Mouse (Mus musculus): ENCODE results near the gene D930007J09Rik. TPM values are rescaled to one million over a fixed set of nuclear protein-coding genes. Genes with fewer than 3 reads are reported as not detected.

Gene D930007J09Rik
- polyA plus RNA-seq, 1 experiment from 2014 or later, result not detected

DNA sequence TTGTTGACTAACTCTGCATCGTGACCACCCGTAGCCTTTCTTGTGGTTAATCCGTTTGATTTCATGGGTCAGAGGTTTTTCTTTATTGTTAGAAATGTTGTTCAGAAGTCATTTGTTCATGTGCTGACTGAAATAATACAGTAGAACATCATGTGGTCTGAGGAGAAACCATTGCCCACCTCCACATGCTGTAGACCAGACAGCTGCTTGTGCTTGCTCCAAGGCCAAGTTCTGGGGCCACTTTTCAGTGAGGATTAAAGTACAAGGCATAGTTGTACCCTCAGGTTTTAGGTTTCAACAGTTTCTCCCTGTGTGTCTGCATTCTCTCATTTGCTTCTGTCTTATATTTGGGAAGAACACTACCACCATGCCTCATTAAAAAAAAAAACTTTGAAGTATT, 5.0 kb upstream of the D930007J09Rik start:
- Histone ChIP-seq H3K4me3 (no peak overlapping the region), H3K36me3 (peaks cover 69% of the 10 kb centered on the region), H3K27me3 (replicated peaks) (no peaks in the 10 kb centered on the region), H3K9ac (no peak overlapping the region), H3K4me1 (peaks cover 40% of the 10 kb centered on the region), H3K27ac (replicated peaks) (no peak overlapping the region), H3K4me2 (no peak overlapping the region), H3K9me3 (no peaks in the 10 kb centered on the region)
- no peak for ATAC-seq (ENCODE audit: extremely low read depth, insufficient number of reproducible peaks, low FRiP score, low TSS enrichment)
- WGBS, result 85% methylated on average over 3 of the region's 3 CpGs

DNA sequence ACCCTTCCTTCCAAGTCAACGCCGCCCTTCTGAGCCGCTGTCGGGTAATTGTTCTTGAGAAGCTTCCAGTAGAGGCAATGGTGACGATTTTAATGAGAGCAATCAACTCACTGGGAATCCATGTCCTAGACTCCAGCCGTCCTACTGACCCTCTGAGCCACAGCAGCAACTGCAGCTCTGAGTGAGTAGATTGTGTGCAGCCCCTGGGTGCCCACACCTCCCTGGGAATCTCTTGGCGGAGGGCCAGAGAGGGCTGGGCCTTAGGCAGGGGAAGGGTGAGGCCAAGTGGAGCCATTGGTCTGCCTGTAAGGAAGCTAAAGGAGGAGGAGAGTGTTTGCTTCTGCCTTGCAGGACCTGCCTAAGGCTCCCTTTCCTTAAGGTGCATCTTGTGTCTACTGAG, 4.2 kb upstream of the D930007J09Rik start:
- H3K9ac ChIP-seq, result no peak overlapping the region
- WGBS, result 58% methylated on average over 7 of the region's 7 CpGs

DNA sequence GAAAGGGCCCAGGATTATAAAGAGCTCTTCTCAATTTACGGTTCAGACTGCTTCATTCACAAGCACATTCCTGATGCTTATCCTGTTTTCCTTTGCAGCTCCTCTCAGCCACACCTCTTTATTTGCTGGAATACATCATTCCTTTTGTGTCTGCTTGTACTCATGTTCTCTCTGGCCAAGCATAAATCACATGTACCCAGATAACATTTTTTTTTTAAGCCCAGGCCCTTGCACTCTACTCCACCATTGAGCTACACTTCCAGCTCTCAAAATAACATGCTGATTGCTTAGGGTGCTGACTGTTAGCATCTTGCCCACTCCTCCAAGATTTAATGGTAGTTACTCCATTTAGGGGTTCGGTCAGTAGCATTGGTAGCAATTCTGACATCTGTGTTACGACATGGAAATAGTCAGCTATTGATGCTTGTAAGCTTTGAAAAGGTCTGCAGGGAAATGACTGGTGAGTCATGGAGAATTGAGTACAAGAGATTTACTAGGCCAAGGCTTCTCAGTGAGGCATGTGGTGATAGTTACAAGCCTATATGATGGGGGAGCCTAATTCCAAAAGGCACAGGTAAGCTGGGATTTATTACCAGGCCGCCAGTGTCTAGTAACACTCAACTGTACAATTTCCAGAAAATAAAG, 1.2 kb upstream of the D930007J09Rik start:
- peak overlapping the region; percentile 92 for H3K4me3 ChIP-seq
- 66% methylated on average over 4 of the region's 4 CpGs for WGBS
- no peak overlapping the region; the same call in 1 of the 2 replicates for H3K27ac ChIP-seq (replicated peaks)
- no peaks in the 10 kb centered on the region for H3K27me3 ChIP-seq (replicated peaks)
- H3K9me3 ChIP-seq, result no peaks in the 10 kb centered on the region
- H3K36me3 ChIP-seq, result peaks cover 38% of the 10 kb centered on the region
- peak overlapping the region; percentile 92 for H3K9ac ChIP-seq
- H3K4me2 ChIP-seq, result peak overlapping the region; percentile 93
- H3K4me1 ChIP-seq, result peaks cover 44% of the 10 kb centered on the region
- ATAC-seq (ENCODE audit: extremely low read depth, insufficient number of reproducible peaks, low FRiP score, low TSS enrichment), result no peak

More for the DNA sequence above, 4.2 kb upstream of the D930007J09Rik start:
- Histone ChIP-seq H3K9me3 (no peaks in the 10 kb centered on the region), H3K27me3 (replicated peaks) (no peaks in the 10 kb centered on the region), H3K36me3 (peaks cover 63% of the 10 kb centered on the region), H3K27ac (replicated peaks) (peak overlapping the region; percentile 31; the same call in 1 of the 2 replicates), H3K4me2 (no peak overlapping the region), H3K4me1 (peaks cover 36% of the 10 kb centered on the region), H3K4me3 (no peak overlapping the region)
- no peak for ATAC-seq (ENCODE audit: extremely low read depth, insufficient number of reproducible peaks, low FRiP score, low TSS enrichment)

DNA sequence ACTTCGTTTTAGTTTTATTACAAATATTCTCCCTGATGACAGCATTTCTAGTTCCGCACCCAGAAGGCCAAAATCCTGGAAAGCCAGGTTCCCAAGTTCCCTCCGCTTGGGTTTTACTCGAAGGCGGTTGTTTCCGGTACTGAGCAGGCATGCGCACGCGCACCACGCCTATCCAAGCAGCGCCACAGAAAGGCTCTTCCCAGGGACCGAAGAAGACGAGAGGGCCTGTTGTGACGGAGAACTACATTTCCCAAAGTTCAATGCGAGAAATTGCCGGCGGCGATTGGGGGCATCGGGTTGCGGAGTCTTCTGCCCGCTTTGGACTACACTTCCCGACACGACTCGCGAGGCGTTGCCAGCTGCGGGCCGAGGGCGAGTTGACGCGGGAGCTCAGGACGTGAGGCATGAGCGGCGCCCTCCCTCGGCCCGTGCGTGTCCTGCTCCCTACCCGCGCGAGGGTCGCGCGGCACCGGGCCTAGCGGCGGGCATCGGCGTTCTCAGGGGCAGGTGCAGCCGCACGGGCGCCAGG, 892 bp downstream of the D930007J09Rik start, which contains the start of gene Wrnip1:
Gene Wrnip1, plus strand, starts transcription at position 346 of the 529 bp plus-strand sequence.
- peak within 1 kb of the TSS; percentile 92 for H3K9ac ChIP-seq
- H3K27ac ChIP-seq (replicated peaks), result peak within 1 kb of the TSS; percentile 81
- peaks cover 20% of the 10 kb centered on the region for H3K36me3 ChIP-seq
- H3K4me3 ChIP-seq, result peak within 1 kb of the TSS; percentile 92
- H3K27me3 ChIP-seq (replicated peaks), result no peaks in the 10 kb centered on the region
- peak within 1 kb of the TSS; percentile 93 for H3K4me2 ChIP-seq
- no peaks in the 10 kb centered on the region for H3K9me3 ChIP-seq
- WGBS, result under 1% methylated on average over 51 of the region's 51 CpGs
- ATAC-seq (ENCODE audit: extremely low read depth, insufficient number of reproducible peaks, low FRiP score, low TSS enrichment), result peak; percentile 91
- peaks cover 39% of the 10 kb centered on the region for H3K4me1 ChIP-seq

DNA sequence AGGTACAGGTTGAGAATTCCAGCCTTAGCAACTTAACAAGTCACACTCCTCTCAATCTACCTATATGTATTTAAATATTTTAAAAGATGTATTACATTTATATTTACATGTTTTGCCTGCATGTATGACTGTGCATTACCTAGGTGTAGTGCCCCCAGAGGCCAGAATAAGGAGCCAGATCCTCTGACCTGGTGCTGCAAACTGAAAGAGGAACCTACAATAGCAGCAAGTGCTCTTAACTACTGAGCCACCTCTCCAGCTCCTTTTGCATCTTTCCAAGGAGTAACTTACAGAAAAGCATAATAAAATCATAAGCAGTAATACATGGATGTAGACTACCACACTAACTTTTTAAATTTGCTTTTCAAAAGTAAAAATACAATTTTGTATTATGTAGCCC, 1.8 kb downstream of the D930007J09Rik start:
- peak overlapping the region; percentile 93 for H3K4me2 ChIP-seq
- H3K9me3 ChIP-seq, result no peaks in the 10 kb centered on the region
- H3K36me3 ChIP-seq, result peaks cover 12% of the 10 kb centered on the region
- H3K27ac ChIP-seq (replicated peaks), result no peak overlapping the region
- H3K4me1 ChIP-seq, result peaks cover 32% of the 10 kb centered on the region
- peak overlapping the region; percentile 70 for H3K9ac ChIP-seq
- no peak for ATAC-seq (ENCODE audit: extremely low read depth, insufficient number of reproducible peaks, low FRiP score, low TSS enrichment)
- H3K4me3 ChIP-seq, result peak overlapping the region; percentile 92
- no peaks in the 10 kb centered on the region for H3K27me3 ChIP-seq (replicated peaks)

DNA sequence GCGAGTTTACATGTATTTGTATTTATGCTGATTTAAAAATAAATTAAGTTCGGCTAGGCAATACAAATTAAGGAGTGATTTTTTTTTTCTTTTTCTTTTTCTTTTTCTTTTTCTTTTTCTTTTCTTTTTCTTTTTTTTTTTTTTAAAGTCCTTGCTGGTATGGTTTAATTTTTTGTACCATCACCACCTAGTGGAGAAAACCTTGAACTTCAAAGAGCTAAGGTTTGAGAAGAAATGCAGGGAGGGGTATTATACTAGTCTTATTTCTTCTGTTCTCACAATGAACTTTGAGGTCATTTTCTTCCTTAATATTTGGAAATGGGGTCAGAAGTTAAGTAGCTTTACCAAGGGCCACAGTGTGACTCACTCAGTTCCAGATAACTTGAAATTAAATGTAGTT, 3.5 kb downstream of the D930007J09Rik start:
- no peak overlapping the region for H3K4me3 ChIP-seq
- peaks cover 23% of the 10 kb centered on the region for H3K4me1 ChIP-seq
- no peak for ATAC-seq (ENCODE audit: extremely low read depth, insufficient number of reproducible peaks, low FRiP score, low TSS enrichment)
- no peak overlapping the region for H3K9ac ChIP-seq
- H3K27ac ChIP-seq (replicated peaks), result no peak overlapping the region
- H3K36me3 ChIP-seq, result peaks cover 3% of the 10 kb centered on the region
- H3K9me3 ChIP-seq, result no peaks in the 10 kb centered on the region
- 57% methylated on average over 2 of the region's 2 CpGs for WGBS
- H3K4me2 ChIP-seq, result no peak overlapping the region
- no peaks in the 10 kb centered on the region for H3K27me3 ChIP-seq (replicated peaks)

DNA sequence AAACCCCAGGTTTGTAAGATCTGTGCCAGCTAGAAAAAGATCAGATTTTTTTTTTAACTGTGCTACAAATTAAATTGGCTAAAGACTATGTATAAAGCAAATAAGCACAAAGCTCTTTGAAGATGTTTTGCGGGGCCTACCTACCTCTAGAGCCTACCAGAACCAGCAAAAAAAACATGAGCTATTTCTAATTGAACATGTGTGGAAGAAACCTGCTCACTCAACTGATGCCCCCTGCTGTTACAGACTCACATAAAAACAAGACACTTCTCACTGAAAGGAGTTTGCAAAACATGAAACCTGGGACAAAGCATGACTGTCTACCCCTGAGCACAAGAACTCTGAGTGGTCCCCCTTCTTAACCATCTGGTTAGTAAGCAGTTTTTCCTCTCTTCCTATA, 5.6 kb downstream of the D930007J09Rik start:
- no peak overlapping the region for H3K9ac ChIP-seq
- 71% methylated on average over 1 of the region's 1 CpGs for WGBS
- H3K4me2 ChIP-seq, result no peak overlapping the region
- no peaks in the 10 kb centered on the region for H3K36me3 ChIP-seq
- H3K9me3 ChIP-seq, result no peaks in the 10 kb centered on the region
- no peaks in the 10 kb centered on the region for H3K27me3 ChIP-seq (replicated peaks)
- no peak overlapping the region for H3K4me3 ChIP-seq
- no peak for ATAC-seq (ENCODE audit: extremely low read depth, insufficient number of reproducible peaks, low FRiP score, low TSS enrichment)
- H3K27ac ChIP-seq (replicated peaks), result no peak overlapping the region
- H3K4me1 ChIP-seq, result peaks cover 7% of the 10 kb centered on the region

DNA sequence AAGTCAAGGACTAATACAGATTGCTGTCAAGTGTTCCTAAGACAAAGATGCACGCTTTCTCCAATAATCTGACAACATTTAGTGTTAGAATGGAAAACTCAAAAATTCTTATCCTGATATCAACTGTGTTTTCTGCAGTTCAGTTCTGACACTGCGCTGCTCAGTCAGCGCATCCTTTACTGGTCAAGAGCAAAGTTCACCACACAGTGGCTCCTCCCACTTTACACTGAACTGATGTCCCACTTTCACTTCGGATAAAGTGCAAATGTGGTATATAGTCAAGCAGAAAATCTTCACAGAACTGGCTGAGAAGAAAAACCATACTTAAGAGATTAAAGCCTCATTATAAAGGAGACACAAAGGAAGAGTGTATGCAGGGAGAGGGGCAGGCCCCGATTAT, 7.5 kb downstream of the D930007J09Rik start:
- Histone ChIP-seq H3K9ac (no peak overlapping the region), H3K4me1 (no peaks in the 10 kb centered on the region), H3K9me3 (no peaks in the 10 kb centered on the region), H3K4me2 (no peak overlapping the region), H3K36me3 (no peaks in the 10 kb centered on the region), H3K27ac (replicated peaks) (no peak overlapping the region), H3K4me3 (no peak overlapping the region), H3K27me3 (replicated peaks) (no peaks in the 10 kb centered on the region)
- WGBS, result 82% methylated on average over 5 of the region's 5 CpGs
- no peak for ATAC-seq (ENCODE audit: extremely low read depth, insufficient number of reproducible peaks, low FRiP score, low TSS enrichment)

DNA sequence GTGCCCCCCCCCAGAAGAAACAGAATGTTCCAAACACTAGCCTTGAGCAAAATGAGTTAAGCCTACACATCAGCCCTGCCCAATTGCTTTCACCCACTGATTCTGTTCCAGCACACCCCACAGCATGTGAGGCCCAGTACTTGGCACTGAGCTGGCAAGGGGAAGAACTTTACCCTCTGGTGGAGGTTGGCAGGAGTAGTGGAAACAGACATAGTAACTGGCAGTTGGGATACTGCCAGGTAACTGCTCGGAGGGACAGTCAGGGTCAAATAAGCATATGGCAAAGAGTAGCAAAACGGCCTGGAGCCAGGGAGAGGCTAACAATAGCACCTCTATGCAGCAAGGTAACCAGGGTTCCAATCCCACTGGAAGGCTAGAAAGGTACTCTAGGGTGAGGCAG, 8.0 kb downstream of the D930007J09Rik start:
- ATAC-seq (ENCODE audit: extremely low read depth, insufficient number of reproducible peaks, low FRiP score, low TSS enrichment), result no peak
- no peak overlapping the region for H3K4me3 ChIP-seq
- WGBS, result 45% methylated on average over 2 of the region's 2 CpGs
- no peaks in the 10 kb centered on the region for H3K4me1 ChIP-seq
- no peaks in the 10 kb centered on the region for H3K27me3 ChIP-seq (replicated peaks)
- no peaks in the 10 kb centered on the region for H3K36me3 ChIP-seq
- no peak overlapping the region for H3K9ac ChIP-seq
- no peak overlapping the region for H3K27ac ChIP-seq (replicated peaks)
- H3K4me2 ChIP-seq, result no peak overlapping the region
- H3K9me3 ChIP-seq, result no peaks in the 10 kb centered on the region

DNA sequence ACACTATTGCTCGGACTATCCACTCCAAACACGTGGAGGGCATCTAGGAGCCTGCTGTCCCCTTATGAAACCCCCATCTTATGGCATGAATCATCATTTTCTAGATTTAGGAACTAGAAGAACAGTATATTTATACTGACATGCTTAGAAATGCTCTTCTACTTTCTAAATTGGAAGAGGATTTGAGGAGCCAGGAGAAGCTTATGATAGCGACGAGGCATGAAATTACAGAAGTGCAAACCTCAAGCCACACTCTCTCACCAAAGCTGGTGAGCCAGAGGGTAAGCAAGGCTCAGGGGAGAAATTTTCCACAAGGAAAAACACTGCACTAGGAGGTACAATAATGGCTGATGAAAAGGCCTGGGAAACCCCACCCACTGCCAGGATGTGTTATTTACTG, 12.9 kb downstream of the D930007J09Rik start:
- Histone ChIP-seq H3K4me3 (no peak overlapping the region), H3K9ac (no peak overlapping the region), H3K4me1 (no peaks in the 10 kb centered on the region), H3K27ac (replicated peaks) (no peak overlapping the region), H3K4me2 (no peak overlapping the region), H3K9me3 (no peaks in the 10 kb centered on the region), H3K36me3 (no peaks in the 10 kb centered on the region), H3K27me3 (replicated peaks) (no peaks in the 10 kb centered on the region)
- WGBS, result 77% methylated on average over 4 of the region's 4 CpGs
- ATAC-seq (ENCODE audit: extremely low read depth, insufficient number of reproducible peaks, low FRiP score, low TSS enrichment), result no peak

DNA sequence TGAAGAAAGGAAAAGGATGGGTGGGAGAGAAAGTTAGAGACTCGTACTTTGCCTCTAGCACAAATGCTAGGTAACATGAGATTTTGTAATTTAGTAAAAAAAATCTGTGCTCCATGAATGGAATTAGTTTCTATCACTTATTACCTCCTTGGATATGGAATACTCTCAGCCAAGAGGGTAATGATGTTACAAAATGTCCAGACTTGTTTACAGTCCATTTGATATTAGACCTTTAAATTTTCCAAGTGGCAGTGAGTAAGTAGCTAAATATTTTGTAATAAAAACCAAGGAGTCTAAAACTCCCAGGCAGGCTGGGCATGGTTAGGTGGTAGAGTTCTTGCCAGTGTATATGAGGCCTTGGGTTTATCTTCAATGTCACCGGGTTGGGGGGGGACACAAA, 15.1 kb downstream of the D930007J09Rik start:
- no peak overlapping the region for H3K9ac ChIP-seq
- ATAC-seq (ENCODE audit: extremely low read depth, insufficient number of reproducible peaks, low FRiP score, low TSS enrichment), result no peak
- H3K27me3 ChIP-seq (replicated peaks), result no peaks in the 10 kb centered on the region
- 68% methylated on average over 2 of the region's 2 CpGs for WGBS
- no peak overlapping the region for H3K4me3 ChIP-seq
- H3K27ac ChIP-seq (replicated peaks), result no peak overlapping the region
- no peak overlapping the region for H3K4me2 ChIP-seq
- H3K9me3 ChIP-seq, result no peaks in the 10 kb centered on the region
- H3K36me3 ChIP-seq, result no peaks in the 10 kb centered on the region
- H3K4me1 ChIP-seq, result no peaks in the 10 kb centered on the region

DNA sequence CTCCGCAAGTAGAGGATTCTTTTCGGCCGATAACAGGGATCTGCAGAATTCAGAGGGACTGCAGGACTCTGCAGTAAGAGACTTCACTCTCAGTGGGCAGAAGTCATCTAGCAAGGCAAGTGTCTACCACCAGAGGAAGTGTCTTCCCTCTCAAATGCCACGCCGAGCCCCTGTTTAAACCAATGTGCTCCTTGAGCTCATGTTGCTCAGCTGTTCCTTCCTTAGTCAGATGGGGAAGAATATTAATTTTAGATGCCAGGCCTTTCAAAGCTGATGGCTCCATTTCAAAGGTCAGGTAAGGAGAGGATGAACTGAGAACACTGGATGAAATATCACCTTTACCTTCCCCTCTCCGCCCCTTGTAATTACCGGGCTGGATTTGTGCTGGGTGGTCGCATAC, 18.8 kb downstream of the D930007J09Rik start, which contains the start of gene Mylk4:
Gene Mylk4, minus strand, starts transcription at position 139 of the 400 bp plus-strand sequence.
- no peaks in the 10 kb centered on the region for H3K4me1 ChIP-seq
- H3K36me3 ChIP-seq, result no peaks in the 10 kb centered on the region
- 68% methylated on average over 8 of the region's 8 CpGs for WGBS
- no peak within 1 kb of the TSS for H3K9ac ChIP-seq
- H3K27me3 ChIP-seq (replicated peaks), result no peaks in the 10 kb centered on the region
- no peak within 1 kb of the TSS for H3K27ac ChIP-seq (replicated peaks)
- H3K9me3 ChIP-seq, result no peaks in the 10 kb centered on the region
- no peak within 1 kb of the TSS for H3K4me2 ChIP-seq
- ATAC-seq (ENCODE audit: extremely low read depth, insufficient number of reproducible peaks, low FRiP score, low TSS enrichment), result no peak
- H3K4me3 ChIP-seq, result no peak within 1 kb of the TSS
